Comparison of ENCODE assay signal across 10 mouse cellular contexts in the genomic region with DNA sequence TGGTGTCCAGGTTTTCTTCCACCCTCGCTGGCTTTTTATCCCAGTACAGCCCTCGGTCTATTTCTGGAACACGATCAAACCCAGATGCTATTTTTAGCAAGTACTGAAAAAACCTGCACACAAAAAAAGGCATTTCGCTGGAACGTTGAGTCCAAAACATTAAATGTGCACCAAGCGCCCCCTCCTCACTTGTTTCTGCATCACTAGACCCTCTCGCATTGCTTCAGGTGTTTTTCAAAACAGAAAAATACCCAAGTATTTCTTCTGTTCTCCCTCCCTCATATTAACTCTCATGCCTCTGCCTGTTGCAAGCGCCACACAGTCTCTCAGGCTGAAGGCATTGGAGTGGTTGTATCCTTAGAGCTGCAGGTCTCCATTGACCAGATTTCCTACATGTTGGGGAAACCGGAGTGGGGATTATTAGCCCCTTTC.
DNase-seq lines count a peak whose midpoint lies in the region; ATAC-seq and TF ChIP-seq lines count a peak whose summit lies in the region.
"Had no signal": no experiment of that assay in that cellular context is flagged by ENCODE, and none has a peak within 500 bp of the region (broad histone marks: within the 10 kb centered on the region; RNA-seq: fewer than 3 reads in every experiment).

No protein-coding gene starts in this region.

- TF ChIP-seq CTCF in cerebellum, adult 2 months (IDR thresholded peaks at IDR 0.05; ENCODE audit: borderline replicate concordance, insufficient read depth, low read depth, low read length), result no peak

- H3K4me1 ChIP-seq in heart, embryonic 13.5 days, result peaks cover 69% of the 10 kb centered on the region
- no peaks in the 10 kb centered on the region for H3K4me1 ChIP-seq in cerebellum, adult 2 months (ENCODE audit: control insufficient read depth, insufficient read depth, low read length)
- H3K4me1 ChIP-seq in forebrain, embryonic 14.5 days (ENCODE audit: control insufficient read depth, insufficient read depth, low read length), result peaks cover 24% of the 10 kb centered on the region
- peaks cover 65% of the 10 kb centered on the region for H3K4me1 ChIP-seq in midbrain, embryonic 13.5 days (replicated peaks)
- H3K4me1 ChIP-seq: liver, embryonic 15.5 days had no signal

- intact Hi-C loops in heart, postnatal 10 days (cut with DNase I), result no loop called here

- no peak overlapping the region for H3K9ac ChIP-seq in heart, embryonic 13.5 days
- H3K9ac ChIP-seq in forebrain, embryonic 14.5 days (ENCODE audit: low read length), result peak overlapping the region; percentile 73; the same call in 1 of the 2 replicates
- H3K9ac ChIP-seq in midbrain, embryonic 13.5 days (replicated peaks), result peak overlapping the region; percentile 74
- H3K9ac ChIP-seq: liver, embryonic 15.5 days had no signal

- H3K9me3 ChIP-seq in heart, embryonic 13.5 days, result no peaks in the 10 kb centered on the region
- no peaks in the 10 kb centered on the region for H3K9me3 ChIP-seq in forebrain, embryonic 14.5 days (replicated peaks; ENCODE audit: control insufficient read depth, low read length)
- H3K9me3 ChIP-seq in midbrain, embryonic 13.5 days, result no peaks in the 10 kb centered on the region
- H3K9me3 ChIP-seq: liver, embryonic 15.5 days had no signal

- ATAC-seq in heart, embryonic 13.5 days (ENCODE audit: extremely low read depth, insufficient number of reproducible peaks, low FRiP score, low TSS enrichment), result no peak
- peak; percentile 13; the same call in 1 of the 2 replicates for ATAC-seq in forebrain, embryonic 14.5 days
- ATAC-seq in midbrain, embryonic 13.5 days, result peak; percentile 2; the same call in 1 of the 2 replicates

- peak overlapping the region; percentile 50 for H3K4me3 ChIP-seq in heart, embryonic 13.5 days
- H3K4me3 ChIP-seq in cerebellum, adult 2 months (replicated peaks; ENCODE audit: insufficient read depth, low read depth, low read length), result peak overlapping the region; percentile 85
- peak overlapping the region; percentile 42 for H3K4me3 ChIP-seq in forebrain, embryonic 14.5 days (ENCODE audit: low read depth, low read length)
- peak overlapping the region; percentile 49 for H3K4me3 ChIP-seq in midbrain, embryonic 13.5 days (replicated peaks)
- H3K4me3 ChIP-seq: liver, embryonic 15.5 days had no signal

- no peak for DNase-seq in heart, postnatal 10 days
- DNase-seq in cerebellum, adult 2 months, result peak; percentile 62 to 83
- peak; percentile 29 for DNase-seq in forebrain, embryonic 14.5 days (ENCODE audit: low spot score)
- no peak for DNase-seq in lung, postnatal 10 days
- no peak for DNase-seq in adrenal gland, adult 8-10 months
- no peak for DNase-seq in lung, postnatal 14 days
- DNase-seq: kidney, adult 8-10 months had no signal

- peaks cover 94% of the 10 kb centered on the region for H3K27me3 ChIP-seq in heart, embryonic 13.5 days (replicated peaks)
- no peaks in the 10 kb centered on the region for H3K27me3 ChIP-seq in cerebellum, adult 2 months (ENCODE audit: control insufficient read depth, insufficient read depth, low read length)
- peaks cover 40% of the 10 kb centered on the region for H3K27me3 ChIP-seq in forebrain, embryonic 14.5 days (replicated peaks; ENCODE audit: control insufficient read depth, insufficient read depth, low read length)
- peaks cover 39% of the 10 kb centered on the region for H3K27me3 ChIP-seq in midbrain, embryonic 13.5 days

- WGBS in heart, embryonic 13.5 days, result 26% methylated on average over 9 of the region's 9 CpGs
- WGBS in cerebellum, adult 2 months, result 9% methylated on average over 9 of the region's 9 CpGs
- 26% methylated on average over 9 of the region's 9 CpGs for WGBS in forebrain, embryonic 14.5 days
- WGBS in midbrain, embryonic 13.5 days, result 34% methylated on average over 9 of the region's 9 CpGs

- H3K36me3 ChIP-seq in heart, embryonic 13.5 days, result no peaks in the 10 kb centered on the region
- H3K36me3 ChIP-seq in forebrain, embryonic 14.5 days (ENCODE audit: control insufficient read depth, insufficient read depth, low read length), result no peaks in the 10 kb centered on the region
- no peaks in the 10 kb centered on the region for H3K36me3 ChIP-seq in midbrain, embryonic 13.5 days
- H3K36me3 ChIP-seq: liver, embryonic 15.5 days had no signal

- H3K4me2 ChIP-seq in heart, embryonic 13.5 days, result peak overlapping the region; percentile 82
- peak overlapping the region; percentile 80 for H3K4me2 ChIP-seq in forebrain, embryonic 14.5 days (ENCODE audit: low read length)
- peak overlapping the region; percentile 73 for H3K4me2 ChIP-seq in midbrain, embryonic 13.5 days (replicated peaks)
- H3K4me2 ChIP-seq: liver, embryonic 15.5 days had no signal

- no peak for TF ChIP-seq POLR2A in cerebellum, adult 2 months (IDR thresholded peaks at IDR 0.05; ENCODE audit: borderline replicate concordance, insufficient read depth, low read length)

- no peak overlapping the region for H3K27ac ChIP-seq in heart, embryonic 13.5 days (replicated peaks)
- H3K27ac ChIP-seq in cerebellum, adult 2 months (ENCODE audit: insufficient read depth, low read length), result peak overlapping the region; percentile 98
- peak overlapping the region; percentile 94; the same call in 1 of the 2 replicates for H3K27ac ChIP-seq in forebrain, embryonic 14.5 days (ENCODE audit: low read depth, low read length)
- H3K27ac ChIP-seq in midbrain, embryonic 13.5 days, result peak overlapping the region; percentile 97
- H3K27ac ChIP-seq: liver, embryonic 15.5 days had no signal

Comparison
In these comparisons a context has a peak if more than half of its experiments do, and no peak if none do; other contexts are left out.
1. DNase-seq: peak in cerebellum, adult 2 months (2 of 2) and forebrain, embryonic 14.5 days (single experiment); none in heart, postnatal 10 days (0 of 2), lung, postnatal 10 days (single experiment), adrenal gland, adult 8-10 months (single experiment) and lung, postnatal 14 days (single experiment).
2. Peak in every context shown above with its lines, with median percentiles within 50 percentile points of each other: H3K4me2 ChIP-seq and H3K4me3 ChIP-seq.